Mouse (Mus musculus) ovary, postnatal 10 days (tissue): Measurements from ENCODE around the gene Togaram1.

Experiments
- DNase-seq: peaks from one replicate; pipeline ENCODE4 v3.0.0; 2022; ENCODE audit warnings: low spot score

The Togaram1 gene

GRCm38 (mm10) chr12:64965124-64966026, at the start of gene Togaram1, which contains the start of gene Klhl28:
Gene Togaram1, plus strand, starts transcription at chr12:64965804.
Gene Klhl28, minus strand, starts transcription at chr12:64965534.
- DNase-seq: peak; percentile 97

DNA sequence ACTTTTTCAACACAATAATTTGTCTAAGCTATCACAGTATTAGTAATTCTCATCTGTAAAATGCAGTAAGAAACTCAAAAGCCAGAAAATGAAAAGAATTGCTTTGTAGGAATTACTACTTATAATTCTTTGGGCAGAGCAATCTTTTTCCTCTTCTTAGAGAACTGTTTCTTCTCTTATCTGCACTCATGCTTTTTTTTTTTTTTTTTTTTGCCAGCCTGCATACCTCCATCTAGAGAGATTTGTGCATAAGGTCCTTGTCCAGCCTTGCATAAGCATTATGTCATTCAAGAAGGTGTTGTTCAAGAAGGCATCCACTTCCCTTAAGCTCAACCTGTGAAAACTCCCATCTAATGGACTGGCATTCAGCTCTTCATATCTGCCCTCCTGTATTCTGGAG, 48.9 kb upstream of the Togaram1 start:
- no peak for DNase-seq

GRCm38 (mm10) chr12:64917578-64918471, 47.8 kb upstream of the Togaram1 start, which contains the start of gene Gm527:
Gene Gm527, plus strand, starts transcription at chr12:64917906.
- peak; percentile 81 for DNase-seq

- DNase-seq: no peak
Measured at GRCm38 (mm10) chr12:64937493-64937892, 28.1 kb upstream of the Togaram1 start.

DNA sequence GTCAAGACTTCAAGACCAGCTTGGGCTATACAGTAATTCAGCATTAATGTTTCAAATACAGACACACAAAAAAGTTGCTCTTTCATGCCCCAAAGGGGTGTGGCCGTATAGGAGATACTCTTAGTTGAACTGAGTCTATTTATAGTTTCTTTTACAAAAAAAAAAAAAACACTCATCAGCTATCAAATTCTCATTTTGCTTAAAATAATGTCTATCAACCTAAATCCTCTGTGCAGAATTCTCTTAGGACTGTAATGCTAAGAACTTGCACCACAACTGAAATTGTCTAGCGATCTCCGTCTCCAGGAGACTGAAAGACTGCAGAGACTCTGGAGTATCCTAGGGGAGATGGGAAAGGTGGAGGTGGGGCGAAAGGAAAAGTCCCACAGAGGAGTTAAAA, 1.0 kb upstream of the Togaram1 start:
- no peak for DNase-seq

DNA sequence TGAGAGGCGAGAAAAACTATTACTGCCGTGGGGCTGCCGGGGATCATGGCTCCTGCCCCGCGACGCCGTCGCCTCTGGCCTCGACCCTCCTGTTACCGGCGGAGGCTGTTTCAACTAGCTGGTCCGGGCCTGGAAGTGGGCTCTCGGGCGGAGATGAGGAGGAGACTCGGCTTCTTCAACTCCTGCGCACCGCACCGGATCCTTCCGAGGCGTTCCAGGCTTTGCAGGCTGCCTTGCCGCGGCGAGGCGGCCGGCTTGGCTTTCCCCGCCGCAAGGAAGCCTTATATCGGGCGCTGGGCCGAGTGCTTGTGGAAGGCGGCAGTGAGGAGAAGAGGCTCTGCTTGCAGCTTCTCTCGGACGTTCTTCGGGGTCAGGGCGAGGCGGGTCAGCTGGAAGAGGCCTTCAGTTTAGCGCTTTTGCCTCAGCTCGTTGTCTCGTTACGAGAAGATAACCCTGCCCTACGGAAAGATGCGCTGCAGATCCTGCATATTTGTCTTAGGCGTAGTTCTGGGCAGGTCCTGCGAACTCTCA, 562 bp downstream of the Togaram1 start:
- DNase-seq: peak; percentile 39

GRCm38 (mm10) chr12:64966652-64967435, 1.2 kb downstream of the Togaram1 start:
- no peak for DNase-seq

- DNase-seq: no peak
Measured at GRCm38 (mm10) chr12:64967470-64967869, 1.9 kb downstream of the Togaram1 start.

GRCm38 (mm10) chr12:64968067-64968466, 2.5 kb downstream of the Togaram1 start:
- DNase-seq: no peak

DNA sequence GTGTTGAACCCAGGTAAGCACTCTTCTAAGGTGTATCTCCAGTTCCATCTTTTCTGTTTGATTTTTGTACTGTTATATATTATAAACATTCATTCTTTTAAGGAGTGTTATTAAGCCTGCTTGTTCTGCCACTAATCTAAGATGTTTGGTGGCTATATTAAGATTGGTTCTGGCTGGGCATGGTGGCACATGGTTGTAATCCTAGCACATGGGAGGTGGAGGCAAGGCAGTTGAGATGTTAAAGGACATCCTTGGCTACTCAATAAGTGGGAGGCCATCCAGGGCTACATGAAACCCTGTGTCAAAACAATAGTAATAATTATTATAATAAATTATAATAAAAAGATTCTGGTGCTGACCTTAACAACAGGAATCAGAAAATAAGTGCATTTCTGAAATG, 5.8 kb downstream of the Togaram1 start:
- no peak for DNase-seq

- DNase-seq: no peak
Measured at GRCm38 (mm10) chr12:64972063-64972462, 6.5 kb downstream of the Togaram1 start.

- no peak for DNase-seq
Measured at GRCm38 (mm10) chr12:64975558-64975957, 10.0 kb downstream of the Togaram1 start.

DNA sequence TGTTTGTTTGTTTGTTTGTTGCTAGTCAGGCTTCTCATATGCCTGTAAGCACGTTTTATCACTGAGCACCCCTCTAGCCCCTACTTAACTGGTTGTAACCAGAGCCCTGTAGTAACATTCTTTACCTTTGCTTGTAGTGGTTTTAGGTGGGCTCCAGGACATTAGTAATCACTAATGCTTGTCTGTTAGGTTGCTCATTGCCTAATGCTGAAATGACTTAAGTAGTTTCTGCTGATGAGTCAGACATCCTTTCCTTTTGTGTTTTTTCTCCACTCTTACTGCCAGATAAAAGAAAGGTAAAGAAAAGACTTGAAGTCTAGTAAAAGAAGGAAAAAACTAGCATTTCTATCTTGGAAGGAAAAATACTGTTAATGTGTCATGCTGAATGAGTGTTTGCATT, 10.6 kb downstream of the Togaram1 start:
- no peak for DNase-seq

GRCm38 (mm10) chr12:64977518-64977917, 11.9 kb downstream of the Togaram1 start:
- DNase-seq: no peak

GRCm38 (mm10) chr12:65007725-65008124, 42.1 kb downstream of the Togaram1 start:
- DNase-seq: no peak

GRCm38 (mm10) chr12:65022842-65023241, 57.2 kb downstream of the Togaram1 start:
- no peak for DNase-seq

GRCm38 (mm10) chr12:65035839-65036189, 70.2 kb downstream of the Togaram1 start:
- no peak for DNase-seq

DNA sequence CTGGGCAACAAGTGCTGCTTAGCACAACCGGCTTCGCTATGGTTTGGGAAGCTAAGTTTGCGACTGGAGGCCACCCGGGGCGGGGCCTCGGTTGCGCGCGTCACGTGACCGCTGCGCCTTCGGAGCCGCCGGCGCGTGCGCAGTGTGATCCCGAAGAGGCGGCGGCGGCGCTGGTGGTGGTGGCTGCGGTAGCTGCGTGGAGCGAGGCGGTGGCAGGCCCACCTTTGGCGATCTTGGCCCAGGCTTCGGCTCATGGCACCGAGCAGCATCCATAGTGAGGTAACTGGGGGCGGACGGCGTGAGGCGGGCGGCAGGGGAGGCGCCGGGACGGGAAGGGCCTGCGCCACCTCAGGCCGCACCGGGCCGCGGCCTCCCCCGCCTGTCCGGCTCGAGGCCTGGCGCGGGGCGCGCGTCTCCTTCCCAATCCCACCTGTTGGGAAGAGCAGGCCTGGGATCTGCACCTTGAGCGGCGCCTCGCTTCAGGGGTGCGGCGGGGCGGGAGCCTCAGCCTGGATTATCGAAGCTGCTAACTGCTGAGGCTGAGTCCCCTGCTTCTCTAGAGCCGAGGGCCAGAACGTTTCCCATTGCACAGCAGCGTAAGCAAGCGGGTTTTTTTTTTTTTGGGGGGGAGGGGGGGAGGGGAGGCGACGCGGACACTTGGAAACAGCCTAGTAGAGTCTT, 70.7 kb downstream of the Togaram1 start, which contains the start of gene Prpf39:
Gene Prpf39, plus strand, starts transcription at position 144 of the 681 bp plus-strand sequence.
- DNase-seq: peak; percentile 82

- DNase-seq: no peak
Measured at GRCm38 (mm10) chr12:65036892-65037545, 71.4 kb downstream of the Togaram1 start.

- no peak for DNase-seq
Measured at GRCm38 (mm10) chr12:65037546-65037937, 71.9 kb downstream of the Togaram1 start.
